Mouse (Mus musculus) heart, postnatal 36 days (tissue): ENCODE results near the gene Rps3a1. TPM values are rescaled to one million over a fixed set of nuclear protein-coding genes. Genes with fewer than 3 reads are reported as not detected.
"Not testable (repeated sequence)": the region's sequence is repeated elsewhere in the genome, so short reads cannot be mapped to it uniquely, and the experiment has no call there.

Experiments
- DNase-seq, 2 experiments: peaks; one replicate each; pipeline ENCODE4 v3.0.0; 2021 to 2022
- intact Hi-C: fragments of 180-260 bp; cut with DNase I; formaldehyde crosslinking; loops from one replicate; pipeline ENCODE4 v1.15.1; 2025
- total RNA-seq, 2 experiments: library from RNA; stranded (reverse); gene quantifications; 2 replicates each; pipeline ENCODE4 v1.2.3; 2021

Rps3a1 gene
- total RNA-seq, 2 experiments from 2014 or later, result 469 to 491 TPM

- intact Hi-C loops, result no loop called here
Observed at GRCm38 (mm10) chr3:86119237-86119932, 23.1 kb downstream of the Rps3a1 start.

GRCm38 (mm10) chr3:86116951-86117350, 25.6 kb downstream of the Rps3a1 start:
- intact Hi-C loops, result no loop called here
- DNase-seq, result no peak

More at GRCm38 (mm10) chr3:86119237-86119932, 23.1 kb downstream of the Rps3a1 start:
- DNase-seq, result no peak

GRCm38 (mm10) chr3:86114659-86115338, 27.7 kb downstream of the Rps3a1 start:
- DNase-seq, result peak; percentile 19 to 22
- intact Hi-C loops, result no loop called here

DNA sequence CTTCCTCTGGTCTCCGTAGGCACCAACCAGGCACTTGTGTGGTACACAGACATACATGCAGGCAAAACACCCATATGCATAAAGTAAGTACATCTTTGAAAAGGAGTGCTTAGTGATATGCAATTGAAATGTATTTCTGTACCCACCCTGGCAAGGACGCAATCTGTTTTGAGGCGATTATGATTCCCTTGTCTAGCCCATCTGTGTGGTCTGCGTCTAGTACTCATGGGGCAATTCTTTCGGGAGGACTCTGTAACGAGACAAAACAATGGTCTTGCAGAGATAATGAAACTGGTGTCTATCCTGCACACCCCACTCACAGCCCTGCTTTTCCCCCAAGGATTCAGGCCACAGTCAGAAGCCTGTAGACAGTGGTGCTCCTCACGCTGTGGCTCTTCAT, 29.7 kb downstream of the Rps3a1 start:
- intact Hi-C loops, result no loop called here
- DNase-seq, result no peak

DNA sequence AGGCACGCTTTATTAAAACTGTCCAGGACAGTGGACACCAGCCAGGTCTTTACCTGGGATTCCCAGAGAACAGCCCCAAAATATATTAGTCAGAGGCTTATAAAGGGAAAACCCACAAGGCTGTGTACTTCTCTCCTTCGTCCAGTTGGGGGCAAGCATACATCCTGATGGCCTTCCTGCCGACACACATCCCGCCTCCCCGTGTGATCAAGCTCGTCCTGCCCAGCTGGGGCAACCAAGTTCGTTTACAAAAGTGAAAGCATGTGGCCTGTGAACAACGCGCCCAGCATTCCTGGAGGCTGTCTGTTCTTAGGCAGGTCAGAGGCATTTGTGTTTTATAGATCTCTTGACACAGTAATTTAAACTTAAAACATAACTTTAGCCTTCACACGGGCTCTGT, 32.4 kb downstream of the Rps3a1 start:
- DNase-seq, result peak; percentile 14 to 27
- intact Hi-C loops, result no loop called here

GRCm38 (mm10) chr3:86109099-86109498, 33.4 kb downstream of the Rps3a1 start:
- DNase-seq, result no peak
- intact Hi-C loops, result no loop called here

DNA sequence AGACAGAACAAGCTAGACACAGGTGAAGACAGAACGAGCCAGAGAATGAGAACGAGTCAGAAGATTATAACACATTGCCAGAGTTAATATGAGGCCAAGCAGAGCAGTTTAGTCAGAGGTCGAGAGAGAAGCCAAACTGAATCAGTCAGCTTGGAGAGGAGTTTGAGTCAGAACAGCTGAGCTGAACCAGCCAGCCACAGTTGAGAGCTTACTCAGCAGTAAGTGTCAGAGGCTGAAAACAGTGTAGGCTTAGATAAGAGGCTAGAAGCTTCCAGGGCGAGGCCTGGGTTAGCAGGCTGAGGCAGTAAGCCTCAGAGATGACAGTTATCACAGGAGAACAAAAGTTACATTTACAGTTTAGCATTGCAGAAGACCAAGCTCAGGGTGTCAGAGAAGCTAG, 33.9 kb downstream of the Rps3a1 start:
- intact Hi-C loops, result no loop called here
- DNase-seq, result no peak

DNA sequence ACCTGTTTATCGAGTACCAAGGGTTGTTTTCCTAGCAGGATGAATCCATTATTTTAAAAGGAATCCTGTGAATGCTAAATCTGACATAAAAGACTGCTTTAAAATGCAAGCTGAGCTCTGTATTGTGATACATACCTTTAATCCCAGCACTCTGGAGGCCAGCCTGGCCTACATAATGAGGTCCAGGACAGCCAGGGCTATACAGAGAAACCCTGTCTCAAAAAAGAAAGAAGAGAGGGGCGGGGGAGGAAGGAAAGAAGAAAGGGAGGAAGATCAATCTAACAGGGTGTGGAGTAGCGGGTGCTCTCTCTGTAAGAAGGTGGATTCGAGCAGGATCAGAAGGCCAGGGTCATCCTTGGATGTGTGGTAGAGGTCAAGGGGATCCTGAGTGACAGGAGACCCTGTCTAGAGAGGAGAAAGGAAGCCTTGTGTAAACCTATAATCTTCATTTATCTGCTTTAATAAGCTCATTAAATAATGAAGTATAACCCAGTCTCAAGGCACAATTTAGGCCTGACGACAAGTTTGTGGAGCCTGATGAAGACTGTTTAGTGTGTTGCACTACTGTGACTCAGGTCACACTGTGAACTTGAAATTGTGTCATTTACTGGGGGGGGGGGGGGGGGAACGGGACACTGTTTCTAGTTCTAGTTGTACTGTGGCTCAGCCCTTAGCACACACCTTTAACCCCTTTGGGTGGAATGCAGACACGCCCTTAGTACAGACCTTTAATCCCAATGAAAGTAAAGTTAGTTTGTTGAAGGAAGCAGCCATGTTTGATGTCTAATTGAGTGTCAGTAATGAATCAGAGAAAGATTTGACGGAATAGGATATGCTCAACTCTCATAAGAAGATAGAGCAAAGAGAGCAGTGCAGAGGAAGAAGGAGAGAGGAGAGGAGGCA, 34.6 kb downstream of the Rps3a1 start:
- intact Hi-C loops, result no loop called here
- DNase-seq, result no peak

DNA sequence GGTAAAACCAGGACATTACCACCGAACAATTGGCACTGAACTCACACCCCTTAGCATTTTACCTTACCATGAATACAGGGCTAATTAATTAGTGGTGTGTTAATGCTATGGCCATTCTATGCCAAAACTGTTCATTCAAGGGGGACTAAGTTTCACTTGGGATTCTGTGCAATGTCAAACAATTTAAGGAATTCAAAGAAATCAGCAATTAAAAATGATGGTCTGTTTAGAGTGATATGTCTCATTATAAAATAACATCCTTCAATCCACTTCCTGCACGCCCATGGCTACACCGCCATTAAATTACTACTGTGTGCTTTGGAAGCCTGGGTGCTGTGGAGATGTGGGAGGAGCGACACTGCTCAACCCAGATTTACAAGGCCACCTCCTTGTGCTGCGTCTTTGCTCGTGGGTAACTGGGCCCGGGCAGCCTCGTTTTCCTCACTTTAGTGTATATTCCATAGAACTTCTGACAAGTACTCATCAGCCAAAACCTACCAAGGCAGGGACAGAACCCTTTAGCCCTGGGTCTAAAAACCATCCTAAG, 36.3 kb downstream of the Rps3a1 start:
- intact Hi-C loops, result no loop called here
- no peak for DNase-seq

GRCm38 (mm10) chr3:86104909-86105308, 37.6 kb downstream of the Rps3a1 start:
- intact Hi-C loops, result no loop called here
- DNase-seq, result no peak

DNA sequence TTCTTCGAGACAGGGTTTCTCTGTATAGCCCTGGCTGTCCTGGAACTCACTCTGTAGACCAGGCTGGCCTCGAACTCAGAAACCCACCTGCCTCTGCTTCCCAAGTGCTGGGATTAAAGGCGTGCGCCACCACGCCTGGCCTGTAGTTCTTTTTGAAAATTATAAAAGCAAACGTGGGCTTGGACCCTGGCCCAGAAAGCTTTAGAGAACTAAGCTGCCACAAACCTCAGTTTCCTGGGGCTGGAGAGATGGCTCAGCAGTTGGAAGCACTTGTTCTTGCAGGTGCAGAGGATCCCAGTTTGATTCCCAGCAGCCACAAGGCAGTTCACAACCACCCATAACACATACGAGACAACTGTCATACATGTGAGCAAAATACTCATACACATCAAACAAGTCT, 38.1 kb downstream of the Rps3a1 start:
- DNase-seq, intact Hi-C loops: not testable (repeated sequence)

DNA sequence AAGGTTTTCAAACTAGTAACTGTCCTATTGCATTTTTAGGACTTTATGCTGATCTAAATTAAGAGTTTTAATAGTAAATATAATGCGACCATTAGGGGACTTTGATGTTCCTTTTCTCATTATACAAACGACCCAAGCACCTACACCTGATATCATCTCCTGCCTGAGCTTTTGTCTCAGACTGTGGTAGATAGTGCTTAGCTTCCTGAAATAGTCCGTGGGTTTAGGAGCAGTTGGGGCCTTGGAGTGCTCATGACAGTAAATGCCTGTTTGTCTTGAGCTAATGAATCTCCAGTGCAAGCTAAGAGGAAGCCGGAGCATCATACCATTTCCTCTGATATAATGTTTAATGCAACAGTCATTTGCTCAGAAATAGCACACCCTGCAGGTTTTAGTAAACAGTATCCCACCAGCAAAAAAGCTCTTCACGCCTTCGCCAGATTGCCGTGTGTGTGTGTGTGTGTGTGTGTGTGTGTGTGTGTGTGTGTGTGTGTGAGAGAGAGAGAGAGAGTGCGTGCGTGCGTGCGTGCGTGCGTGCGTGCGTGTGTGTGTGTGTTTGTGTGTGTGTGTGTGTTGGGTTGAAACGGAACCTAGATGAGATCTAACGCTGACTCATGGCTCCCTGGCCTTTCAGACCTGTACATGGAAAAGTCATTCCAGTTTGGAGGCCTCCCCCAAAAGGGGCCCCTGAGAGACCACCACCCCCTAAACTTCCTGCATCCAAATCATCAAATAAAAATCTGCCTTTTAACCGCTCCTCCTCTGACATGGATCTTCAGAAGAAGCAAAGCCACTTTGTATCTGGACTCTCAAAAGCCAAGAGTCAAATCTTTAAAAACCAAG, 38.8 kb downstream of the Rps3a1 start:
- DNase-seq, result no peak
- intact Hi-C loops, result no loop called here

GRCm38 (mm10) chr3:86101956-86102355, 40.5 kb downstream of the Rps3a1 start:
- intact Hi-C loops, result no loop called here
- no peak for DNase-seq

- DNase-seq, result no peak
- intact Hi-C loops, result no loop called here
Observed at GRCm38 (mm10) chr3:86093907-86094306, 48.6 kb downstream of the Rps3a1 start.

- DNase-seq, result no peak
Observed at GRCm38 (mm10) chr3:86093213-86093845, 49.2 kb downstream of the Rps3a1 start.

More at GRCm38 (mm10) chr3:86093213-86093845, 49.2 kb downstream of the Rps3a1 start:
- intact Hi-C loops, result no loop called here
